Comparison of ENCODE assay signal across 8 mouse cellular contexts in the genomic region with DNA sequence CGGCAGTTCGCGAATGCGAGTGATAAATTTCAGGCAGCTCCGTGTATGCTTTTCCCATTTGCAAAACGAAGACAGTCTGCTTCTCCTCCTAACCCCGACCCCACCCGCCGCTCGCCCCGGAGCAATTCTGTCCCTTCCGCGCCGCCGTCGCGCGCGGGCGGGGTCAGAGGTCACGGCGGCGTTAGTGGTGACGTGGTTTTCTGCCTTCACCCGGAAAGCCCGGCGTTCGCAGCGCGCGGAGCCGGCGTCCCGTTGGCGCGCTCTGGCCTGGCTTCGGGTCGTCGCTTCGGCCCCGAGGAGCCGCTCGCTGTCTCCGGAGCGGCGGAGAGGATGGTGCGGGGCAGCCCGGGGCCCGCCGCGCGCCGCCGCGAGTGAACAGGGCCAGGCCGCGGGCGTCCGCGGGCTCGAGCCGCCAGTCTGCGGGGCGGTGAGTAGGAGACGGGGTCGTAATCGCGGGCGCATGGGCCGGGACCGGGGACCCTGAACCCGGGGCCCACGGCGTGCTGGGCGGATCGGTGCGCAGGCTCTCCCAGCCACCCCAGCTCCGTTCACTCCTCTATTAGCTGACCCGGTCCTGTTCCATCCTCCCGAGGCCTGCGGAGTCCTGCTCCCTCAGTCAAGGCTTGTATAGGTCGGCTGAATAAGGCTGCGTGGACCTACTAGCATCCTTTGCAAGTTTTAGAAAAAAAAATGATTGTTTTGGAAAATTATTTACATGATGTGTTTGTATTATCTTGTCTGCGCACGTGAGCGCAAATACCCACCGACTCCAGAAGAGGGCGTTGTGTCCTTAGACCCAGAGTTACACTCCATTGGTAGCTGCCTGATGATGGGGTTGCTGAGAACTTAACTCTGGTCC. TPM values are rescaled to one million over a fixed set of nuclear protein-coding genes. Genes with fewer than 3 reads are reported as not detected.
DNase-seq lines count a peak whose midpoint lies in the region; ATAC-seq and TF ChIP-seq lines count a peak whose summit lies in the region.

No protein-coding gene starts in this region.

- TF ChIP-seq EP300 in lung, postnatal 0 days (IDR thresholded peaks at IDR 0.05) = 0 out of 2 replicates have a peak, but pooled peaks have one; percentile 46

- TF ChIP-seq CTCF in lung, postnatal 0 days (IDR thresholded peaks at IDR 0.05) = peak; percentile 70

- H3K36me3 ChIP-seq in hindbrain, embryonic 11.5 days (ENCODE audit: control insufficient read depth, insufficient read depth, low read length) = no peaks in the 10 kb centered on the region
- no peaks in the 10 kb centered on the region for H3K36me3 ChIP-seq in lung, postnatal 0 days (ENCODE audit: insufficient read depth, low read length)

- DNase-seq in NIH3T3 (ENCODE audit: low read depth) = peak; percentile 94
- peak; percentile 93 for DNase-seq in cerebellum, adult 9-11 months
- DNase-seq in frontal cortex, adult 2 months (ENCODE audit: extremely low spot score in 1 of 2, low spot score in 1 of 2) = peak; percentile 77 to 95
- DNase-seq in hindbrain, embryonic 11.5 days (ENCODE audit: low spot score) = peak; percentile 95
- DNase-seq in layer of hippocampus, postnatal 10 days (ENCODE audit: low spot score in 2 of 2) = peak; percentile 96 to 98
- peak; percentile 92 for DNase-seq in lung, postnatal 0 days (ENCODE audit: low spot score)
- peak; percentile 99 for DNase-seq in ovary, postnatal 10 days (ENCODE audit: low spot score)
- peak; percentile 94 for DNase-seq in thymus, postnatal 0 days (ENCODE audit: low spot score)

- H3K4me2 ChIP-seq in hindbrain, embryonic 11.5 days (replicated peaks; ENCODE audit: low read depth, low read length) = peak overlapping the region; percentile 54
- peak overlapping the region; percentile 65 for H3K4me2 ChIP-seq in lung, postnatal 0 days (replicated peaks; ENCODE audit: low read depth, low read length)

- peak overlapping the region; percentile 67; the same call in 1 of the 2 replicates for H3K27ac ChIP-seq in hindbrain, embryonic 11.5 days (ENCODE audit: low read depth, low read length)
- peak overlapping the region; percentile 94 for H3K27ac ChIP-seq in lung, postnatal 0 days (ENCODE audit: low read length)

- no peaks in the 10 kb centered on the region for H3K9me3 ChIP-seq in hindbrain, embryonic 11.5 days (ENCODE audit: control insufficient read depth, low read length)
- no peaks in the 10 kb centered on the region for H3K9me3 ChIP-seq in lung, postnatal 0 days (ENCODE audit: low read length)

- ATAC-seq in hindbrain, embryonic 11.5 days (ENCODE audit: low FRiP score) = peak; percentile 88
- ATAC-seq in lung, postnatal 0 days = peak; percentile 90

- H3K4me1 ChIP-seq in hindbrain, embryonic 11.5 days (replicated peaks; ENCODE audit: control insufficient read depth, insufficient read depth, low read length) = peaks cover 5% of the 10 kb centered on the region
- H3K4me1 ChIP-seq in lung, postnatal 0 days (ENCODE audit: insufficient read depth, low read depth, low read length) = peaks cover 18% of the 10 kb centered on the region; the same call in 1 of the 2 replicates

- 1% methylated on average over 68 of the region's 88 CpGs for WGBS in hindbrain, embryonic 11.5 days
- WGBS in lung, postnatal 0 days = under 1% methylated on average over 81 of the region's 88 CpGs

- peak overlapping the region; percentile 95 for H3K4me3 ChIP-seq in hindbrain, embryonic 11.5 days (ENCODE audit: low read depth, low read length)
- peak overlapping the region; percentile 100 for H3K4me3 ChIP-seq in lung, postnatal 0 days (ENCODE audit: low read depth, low read length)

- peak overlapping the region; percentile 93 for H3K9ac ChIP-seq in hindbrain, embryonic 11.5 days (ENCODE audit: low read depth, low read length)
- peak overlapping the region; percentile 95 for H3K9ac ChIP-seq in lung, postnatal 0 days (replicated peaks; ENCODE audit: low read depth)

- no peaks in the 10 kb centered on the region for H3K27me3 ChIP-seq in hindbrain, embryonic 11.5 days (ENCODE audit: control insufficient read depth, insufficient read depth, low read length)
- no peaks in the 10 kb centered on the region for H3K27me3 ChIP-seq in lung, postnatal 0 days (replicated peaks; ENCODE audit: insufficient read depth, low read length)

RNA-seq across cellular contexts. Expression of gene Tmem248, which starts 5.5 kb away (rescaled TPM):
- polyA plus RNA-seq in frontal cortex, adult 2 months (2012; rRNA removed) = 31.2 and 32.7 TPM in 2 replicates
- polyA plus RNA-seq in hindbrain, embryonic 11.5 days (2014; fragmentation: Nextera tagmentation; extraction: Ambion mirVana) = 28.7 and 29.9 TPM in 2 replicates
- total RNA-seq in layer of hippocampus, postnatal 10 days (2021) = 10 to 100 TPM; 36.1 to 37.0 TPM
- polyA plus RNA-seq in lung, postnatal 0 days (2015; fragmentation: Nextera tagmentation; extraction: Ambion mirVana) = 41.0 and 46.4 TPM in 2 replicates
- 27.8 and 39.5 TPM in 2 replicates for polyA plus RNA-seq in thymus, postnatal 0 days (2015; fragmentation: Nextera tagmentation; extraction: Ambion mirVana)

RNA-seq across cellular contexts. Expression of gene Sbds, which starts 33.0 kb away (rescaled TPM):
- 85.8 and 93.8 TPM in 2 replicates for polyA plus RNA-seq in frontal cortex, adult 2 months (2012; rRNA removed)
- 75.3 and 76.0 TPM in 2 replicates for polyA plus RNA-seq in hindbrain, embryonic 11.5 days (2014; fragmentation: Nextera tagmentation; extraction: Ambion mirVana)
- total RNA-seq in layer of hippocampus, postnatal 10 days (2021) = 10 to 100 TPM; 50.5 to 53.1 TPM
- polyA plus RNA-seq in lung, postnatal 0 days (2015; fragmentation: Nextera tagmentation; extraction: Ambion mirVana) = 94.8 and 97.5 TPM in 2 replicates
- polyA plus RNA-seq in thymus, postnatal 0 days (2015; fragmentation: Nextera tagmentation; extraction: Ambion mirVana) = 84.0 and 91.6 TPM in 2 replicates

RNA-seq across cellular contexts. Expression of gene Tyw1, which starts 33.0 kb away (rescaled TPM):
- polyA plus RNA-seq in frontal cortex, adult 2 months (2012; rRNA removed) = 14.4 and 15.1 TPM in 2 replicates
- 29.1 and 29.9 TPM in 2 replicates for polyA plus RNA-seq in hindbrain, embryonic 11.5 days (2014; fragmentation: Nextera tagmentation; extraction: Ambion mirVana)
- 10 to 100 TPM; 16.9 to 18.4 TPM for total RNA-seq in layer of hippocampus, postnatal 10 days (2021)
- 16.1 and 16.5 TPM in 2 replicates for polyA plus RNA-seq in lung, postnatal 0 days (2015; fragmentation: Nextera tagmentation; extraction: Ambion mirVana)
- polyA plus RNA-seq in thymus, postnatal 0 days (2015; fragmentation: Nextera tagmentation; extraction: Ambion mirVana) = 24.3 and 25.2 TPM in 2 replicates

RNA-seq across cellular contexts. Expression of gene Rabgef1, which starts 50.8 kb away (rescaled TPM):
- 36.0 and 43.2 TPM in 2 replicates for polyA plus RNA-seq in frontal cortex, adult 2 months (2012; rRNA removed)
- polyA plus RNA-seq in hindbrain, embryonic 11.5 days (2014; fragmentation: Nextera tagmentation; extraction: Ambion mirVana) = 26.2 and 28.6 TPM in 2 replicates
- 10 to 100 TPM; 31.8 to 38.1 TPM for total RNA-seq in layer of hippocampus, postnatal 10 days (2021)
- 48.4 and 50.5 TPM in 2 replicates for polyA plus RNA-seq in lung, postnatal 0 days (2015; fragmentation: Nextera tagmentation; extraction: Ambion mirVana)
- 20.7 and 20.8 TPM in 2 replicates for polyA plus RNA-seq in thymus, postnatal 0 days (2015; fragmentation: Nextera tagmentation; extraction: Ambion mirVana)

Comparison
In these comparisons a context has a peak if more than half of its experiments do, and no peak if none do; other contexts are left out.
1. Peak in every context shown above with its lines: DNase-seq, ATAC-seq, H3K4me3 ChIP-seq and H3K27ac ChIP-seq.